9 mouse cellular contexts compared by ENCODE assay signal in the genomic region with DNA sequence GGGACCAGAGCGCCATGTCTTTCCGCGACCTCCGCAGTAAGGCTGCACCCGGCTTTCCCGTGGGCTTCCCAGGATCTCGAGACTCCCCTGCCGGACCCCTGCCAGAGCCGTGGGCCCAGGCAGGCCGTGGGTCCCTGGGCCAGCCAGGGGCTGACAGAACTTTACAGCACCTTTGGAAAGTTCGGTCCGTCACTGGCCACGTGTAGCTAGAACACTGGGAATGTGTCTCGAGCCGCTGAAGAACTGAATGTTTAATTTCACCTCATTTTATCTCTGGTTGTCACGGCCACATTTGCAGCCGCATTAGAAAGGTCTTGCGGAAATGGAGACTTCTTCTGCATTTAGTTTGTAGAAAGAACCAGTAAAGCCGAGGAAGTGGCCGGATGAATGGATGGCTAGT. TPM values are rescaled to one million over a fixed set of nuclear protein-coding genes. Genes with fewer than 3 reads are reported as not detected.
A peak's percentile ranks its signal among the peaks of the same experiment; 100 is the strongest.
DNase-seq lines count a peak whose midpoint lies in the region; ATAC-seq and TF ChIP-seq lines count a peak whose summit lies in the region.
"Had no signal": no experiment of that assay in that cellular context is flagged by ENCODE, and none has a peak within 500 bp of the region (broad histone marks: within the 10 kb centered on the region; RNA-seq: fewer than 3 reads in every experiment).

No protein-coding gene starts in this region.

- peaks cover 14% of the 10 kb centered on the region; the same call in 1 of the 2 replicates for H3K36me3 ChIP-seq in kidney, postnatal 0 days (ENCODE audit: insufficient read depth, low read length)
- peaks cover 8% of the 10 kb centered on the region for H3K36me3 ChIP-seq in myocyte (ENCODE audit: control insufficient read depth, insufficient read depth)

- no peaks in the 10 kb centered on the region for H3K9me3 ChIP-seq in kidney, postnatal 0 days (replicated peaks; ENCODE audit: low read length)

- peak overlapping the region; percentile 82 for H3K9ac ChIP-seq in kidney, postnatal 0 days (ENCODE audit: low read depth, low read length)

- intact Hi-C loops in left cerebral cortex, postnatal 4 days (cut with DNase I) = no loop called here

- H3K27ac ChIP-seq in kidney, postnatal 0 days = 0 out of 2 replicates have a peak overlapping the region, but pooled peaks have one; percentile 76
- H3K27ac ChIP-seq in brown adipose tissue, adult 24 weeks (replicated peaks; ENCODE audit: low read depth, low read length) = no peak overlapping the region

- peaks cover 8% of the 10 kb centered on the region for H3K79me2 ChIP-seq in myocyte (ENCODE audit: control insufficient read depth, insufficient read depth)

- peak overlapping the region; percentile 84 for H3K4me2 ChIP-seq in kidney, postnatal 0 days (ENCODE audit: low read length)
- H3K4me2 ChIP-seq in myocyte (ENCODE audit: low read depth) = peak overlapping the region; percentile 83

- peak overlapping the region; percentile 5 for H3ac ChIP-seq in myocyte (ENCODE audit: control insufficient read depth, insufficient read length)

- no peak for TF ChIP-seq POLR2A in myocyte (IDR thresholded peaks at IDR 0.05; ENCODE audit: insufficient read length, low read depth)

- no peak for TF ChIP-seq CTCF in kidney, postnatal 0 days (IDR thresholded peaks at IDR 0.05; ENCODE audit: low read depth)

- no peak for ATAC-seq in kidney, postnatal 0 days (replicated peaks; ENCODE audit: low FRiP score, low read depth)
- ATAC-seq in inflammation-experienced regulatory T-cells, adult 6 months = peak; percentile 35
- no peak; the same call in 1 of the 2 replicates for ATAC-seq in frontal cortex, adult (ENCODE audit: low TSS enrichment)

- peak overlapping the region; percentile 63 for H3K4me3 ChIP-seq in kidney, postnatal 0 days (replicated peaks; ENCODE audit: low read depth, low read length)
- peak overlapping the region; percentile 64 for H3K4me3 ChIP-seq in brown adipose tissue, adult 24 weeks (ENCODE audit: insufficient read depth, low read depth, low read length)
- peak overlapping the region; percentile 61 for H3K4me3 ChIP-seq in myocyte

- 5% methylated on average over 20 of the region's 20 CpGs for WGBS in kidney, postnatal 0 days

- H3K27me3 ChIP-seq in kidney, postnatal 0 days (ENCODE audit: insufficient read depth, low read length) = no peaks in the 10 kb centered on the region
- H3K27me3 ChIP-seq in myocyte (ENCODE audit: control insufficient read depth, insufficient read depth, insufficient read length) = no peaks in the 10 kb centered on the region

- peak; percentile 6 for DNase-seq in kidney, postnatal 0 days (ENCODE audit: low spot score)
- no peak for DNase-seq in kidney, postnatal 10 days
- no peak for DNase-seq in left cerebral cortex, postnatal 4 days
- DNase-seq in urinary bladder, postnatal 10 days (ENCODE audit: low spot score) = no peak

- H3K4me1 ChIP-seq in kidney, postnatal 0 days (replicated peaks; ENCODE audit: insufficient read depth, low read length) = peaks cover 5% of the 10 kb centered on the region
- no peaks in the 10 kb centered on the region for H3K4me1 ChIP-seq in brown adipose tissue, adult 24 weeks (ENCODE audit: control insufficient read depth, insufficient read depth, insufficient read length, low read length)

TF ChIP-seq in myocyte, 11 proteins besides CTCF, POLR2A, EP300 and RAD21:
- TF ChIP-seq POLR2AphosphoS2 (IDR thresholded peaks at IDR 0.05; ENCODE audit: insufficient read length, low read depth) (no peak), REST (IDR thresholded peaks at IDR 0.05; ENCODE audit: insufficient read depth, insufficient read length) (no peak), TCF3 (IDR thresholded peaks at IDR 0.05; ENCODE audit: insufficient read length, low read depth) (no peak), MAX (IDR thresholded peaks at IDR 0.05; ENCODE audit: low read depth) (no peak), CEBPB (IDR thresholded peaks at IDR 0.05; ENCODE audit: insufficient read depth, poor library complexity, severe bottlenecking) (no peak), SRF (IDR thresholded peaks at IDR 0.05; ENCODE audit: control insufficient read depth, insufficient read length, low read depth) (no peak), TCF12 (IDR thresholded peaks at IDR 0.05; ENCODE audit: insufficient read depth, poor library complexity, severe bottlenecking) (no peak), E2F4 (IDR thresholded peaks at IDR 0.05; ENCODE audit: insufficient read depth) (no peak), MYOG (IDR thresholded peaks at IDR 0.05; ENCODE audit: control insufficient read depth in 1 of 3, insufficient read depth in 1 of 3, insufficient read length in 2 of 3, low read depth in 2 of 3) (no peak), MYOD1 (IDR thresholded peaks at IDR 0.05; ENCODE audit: control insufficient read depth in 1 of 3, insufficient read length in 2 of 3, low read depth in 2 of 3) (no peak), USF1 (IDR thresholded peaks at IDR 0.05; ENCODE audit: low read depth) (no peak)

RNA-seq across cellular contexts. Expression of a gene that starts 0.5 kb away (rescaled TPM):
- polyA plus RNA-seq in kidney, postnatal 0 days (2015; fragmentation: Nextera tagmentation; extraction: Ambion mirVana) = 32.8 and 33.3 TPM in 2 replicates
- polyA plus RNA-seq in brown adipose tissue, adult 24 weeks (2012; ENCODE audit: insufficient read depth, insufficient read length, missing spikeins) = 9.1 and 10.2 TPM in 2 replicates
- polyA plus RNA-seq in inflammation-experienced regulatory T-cells, adult 6 months (2017; shearing (Covaris generic)) = 10 to 100 TPM; 24.9 to 44.3 (median 33.9) TPM
- 10.1 TPM for polyA plus RNA-seq in myocyte (2012; fragmentation: generic; extraction: Trizol)
- 10 to 100 TPM; 34.9 to 41.9 TPM for total RNA-seq in left cerebral cortex, postnatal 4 days (2021)

RNA-seq across cellular contexts. Expression of a gene that starts 0.6 kb away (rescaled TPM):
- 11.0 and 11.4 TPM in 2 replicates for polyA plus RNA-seq in kidney, postnatal 0 days (2015; fragmentation: Nextera tagmentation; extraction: Ambion mirVana)
- polyA plus RNA-seq in brown adipose tissue, adult 24 weeks (2012; ENCODE audit: insufficient read depth, insufficient read length, missing spikeins) = 3.8 and 4.2 TPM in 2 replicates
- 10 to 100 TPM in 1 of 3 experiments, 1 to 10 TPM in 2; 7.4 to 11.7 (median 9.6) TPM for polyA plus RNA-seq in inflammation-experienced regulatory T-cells, adult 6 months (2017; shearing (Covaris generic))
- polyA plus RNA-seq in myocyte (2012; fragmentation: generic; extraction: Trizol) = 3.5 TPM
- 1 to 10 TPM; 7.0 to 9.4 TPM for total RNA-seq in left cerebral cortex, postnatal 4 days (2021)

RNA-seq across cellular contexts. Expression of a gene that starts 24.7 kb away (rescaled TPM):
- 2.6 and 2.9 TPM in 2 replicates for polyA plus RNA-seq in kidney, postnatal 0 days (2015; fragmentation: Nextera tagmentation; extraction: Ambion mirVana)
- polyA plus RNA-seq in brown adipose tissue, adult 24 weeks (2012; ENCODE audit: insufficient read depth, insufficient read length, missing spikeins) = not detected in 2 replicates
- polyA plus RNA-seq in inflammation-experienced regulatory T-cells, adult 6 months (2017; shearing (Covaris generic)) = 1 to 10 TPM; 3.2 to 5.6 (median 3.9) TPM
- polyA plus RNA-seq in myocyte (2012; fragmentation: generic; extraction: Trizol) = 0.18 TPM
- total RNA-seq in left cerebral cortex, postnatal 4 days (2021) = 1 to 10 TPM in 1 of 2 experiments, under 1 TPM in 1; 0.64 to 1.3 TPM
- total RNA-seq: left cerebral cortex, adult 18-20 months had no signal

RNA-seq across cellular contexts. Expression of a gene that starts 24.8 kb away (rescaled TPM):
- 3.3 and 4.2 TPM in 2 replicates for polyA plus RNA-seq in kidney, postnatal 0 days (2015; fragmentation: Nextera tagmentation; extraction: Ambion mirVana)
- polyA plus RNA-seq in brown adipose tissue, adult 24 weeks (2012; ENCODE audit: insufficient read depth, insufficient read length, missing spikeins) = 3.9 and 4.9 TPM in 2 replicates
- 10 to 100 TPM; 11.4 to 14.1 (median 12.6) TPM for polyA plus RNA-seq in inflammation-experienced regulatory T-cells, adult 6 months (2017; shearing (Covaris generic))
- polyA plus RNA-seq in myocyte (2012; fragmentation: generic; extraction: Trizol) = 1.7 TPM
- 10 to 100 TPM; 32.6 to 34.9 TPM for total RNA-seq in left cerebral cortex, postnatal 4 days (2021)

RNA-seq across cellular contexts. Expression of a gene that starts 36.9 kb away (rescaled TPM):
- 40.9 and 45.1 TPM in 2 replicates for polyA plus RNA-seq in kidney, postnatal 0 days (2015; fragmentation: Nextera tagmentation; extraction: Ambion mirVana)
- polyA plus RNA-seq in brown adipose tissue, adult 24 weeks (2012; ENCODE audit: insufficient read depth, insufficient read length, missing spikeins) = 41.4 and 52.4 TPM in 2 replicates
- 100 to 1,000 TPM; 106 to 119 (median 107) TPM for polyA plus RNA-seq in inflammation-experienced regulatory T-cells, adult 6 months (2017; shearing (Covaris generic))
- polyA plus RNA-seq in myocyte (2012; fragmentation: generic; extraction: Trizol) = 31.2 TPM
- 10 to 100 TPM; 97.5 to 98.2 TPM for total RNA-seq in left cerebral cortex, postnatal 4 days (2021)
